Mouse (Mus musculus) layer of hippocampus, adult 18-20 months (tissue): Measurements from ENCODE around the gene Cebpzos. TPM values are rescaled to one million over a fixed set of nuclear protein-coding genes. Genes with fewer than 3 reads are reported as not detected.
A peak's percentile ranks its signal among the peaks of the same experiment; 100 is the strongest.

Experiments
- DNase-seq, 2 experiments: peaks; one replicate each; pipeline ENCODE4 v3.0.0; 2022; ENCODE audit warnings: low spot score in 2 of 2
- long read RNA-seq: library from polyadenylated mRNA; stranded (forward); transcript quantifications from one replicate; pipeline ENCODE4 v2.0.0, GENCODE M21; 2021
- total RNA-seq, 2 experiments: library from RNA; stranded (reverse); gene quantifications; 2 replicates each; pipeline ENCODE4 v1.2.3; 2021

Gene Cebpzos
- total RNA-seq = 10 to 100 TPM; 28.0 to 31.4 TPM
- long read RNA-seq, transcript Cebpzos-202 (5 exons, 602 nt) = major isoform, 12 of 24 reads
- long read RNA-seq, partial matches to known transcripts = 7 of 24 reads
- long read RNA-seq, other reads (novel, unspliced or antisense) = 2 of 24 reads

DNA sequence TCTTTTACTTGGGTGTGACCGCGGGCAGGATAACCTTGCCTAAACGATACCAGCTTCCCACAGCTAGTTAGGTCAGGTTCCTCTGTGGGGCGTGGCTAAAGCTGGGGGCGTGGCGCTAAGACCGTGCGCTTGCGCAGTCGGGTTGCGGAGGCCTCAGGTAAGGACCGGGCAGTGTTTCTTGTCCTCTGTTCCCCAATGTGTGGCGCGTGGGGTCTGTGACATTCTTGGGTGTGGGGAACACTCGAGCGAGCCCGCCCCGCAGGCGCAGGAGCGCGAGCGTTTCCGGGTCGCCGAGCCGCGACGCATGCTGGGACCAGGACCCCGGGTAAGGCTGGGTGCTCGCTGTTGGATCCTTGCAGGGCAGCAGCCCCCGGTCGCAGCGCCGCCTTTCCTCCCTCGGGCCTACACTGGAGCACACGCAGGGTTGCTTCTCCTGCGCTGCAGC is at the start of gene Cebpzos:
Cebpzos (plus strand) TSS at position 132 of the 445 bp plus-strand sequence.
- DNase-seq = peak; percentile 86 to 91

GRCm38 (mm10) chr17:78873886-78874285 is 42.4 kb upstream of the Cebpzos start:
- DNase-seq = no peak

DNA sequence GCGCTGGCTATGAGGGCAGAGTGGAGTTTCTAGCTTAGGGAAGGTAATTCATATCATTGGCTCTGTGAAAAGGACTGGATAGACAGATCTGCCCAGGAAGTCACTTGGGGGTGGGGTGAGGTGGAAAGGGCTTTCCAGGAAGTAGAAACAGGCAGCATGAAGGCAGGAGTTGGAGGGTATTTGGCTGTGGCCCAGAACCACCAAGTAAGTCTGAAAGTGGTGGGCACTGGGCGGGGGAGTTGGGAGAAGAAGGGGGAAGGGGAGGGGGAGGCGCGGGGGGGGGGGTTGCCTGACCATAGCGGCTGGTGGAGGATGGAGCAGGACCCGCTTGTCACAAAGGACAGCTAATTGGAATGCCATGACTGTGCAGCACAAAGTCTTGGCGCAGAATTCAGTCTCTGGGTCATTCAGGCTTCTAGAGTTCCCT is 34.4 kb upstream of the Cebpzos start:
- no peak for DNase-seq

GRCm38 (mm10) chr17:78882401-78883112 is 33.7 kb upstream of the Cebpzos start, which contains the start of gene Eif2ak2:
Eif2ak2 (minus strand) TSS chr17:78882573.
- peak; percentile 16 to 25 for DNase-seq

- no peak for DNase-seq
Measured at GRCm38 (mm10) chr17:78883291-78883690, 33.0 kb upstream of the Cebpzos start.

DNA sequence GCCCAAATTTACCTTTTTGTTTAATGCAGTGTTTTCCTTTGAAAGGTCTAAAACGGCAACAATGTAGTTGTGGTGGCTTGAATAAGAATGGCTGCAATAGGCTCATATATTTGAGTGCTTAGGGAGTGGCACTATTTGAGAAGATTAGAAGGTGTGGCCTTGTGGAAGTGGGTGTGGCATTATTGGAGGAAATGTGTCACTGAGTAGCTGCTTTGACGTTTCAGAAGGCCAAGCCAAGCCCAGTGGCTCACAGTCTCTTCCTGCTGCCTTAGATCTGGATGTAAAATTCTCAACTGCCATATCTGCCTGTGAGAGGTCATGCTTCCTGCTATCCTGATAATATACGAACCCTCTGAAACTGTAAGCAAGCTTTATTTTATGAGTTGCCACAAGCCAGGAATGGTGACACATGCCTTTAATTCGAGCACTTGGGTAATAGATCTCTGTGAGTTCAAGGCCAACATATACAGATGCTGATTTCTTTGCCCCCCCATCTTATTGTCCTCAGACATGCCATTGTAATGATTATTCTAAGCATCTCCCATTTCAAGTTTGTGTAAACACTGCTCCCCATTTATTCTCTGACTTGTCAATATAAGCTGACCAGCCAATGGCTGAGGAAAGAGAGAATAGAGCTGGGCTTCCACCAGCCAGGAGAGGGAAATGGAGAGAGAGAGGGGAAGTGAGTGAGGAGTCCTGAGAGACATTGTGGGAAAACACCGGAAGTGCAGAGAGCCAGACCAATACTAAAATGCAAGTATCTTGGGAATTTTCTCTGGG is 30.8 kb upstream of the Cebpzos start:
- no peak for DNase-seq

GRCm38 (mm10) chr17:78888554-78888953 is 27.7 kb upstream of the Cebpzos start:
- DNase-seq = no peak

DNA sequence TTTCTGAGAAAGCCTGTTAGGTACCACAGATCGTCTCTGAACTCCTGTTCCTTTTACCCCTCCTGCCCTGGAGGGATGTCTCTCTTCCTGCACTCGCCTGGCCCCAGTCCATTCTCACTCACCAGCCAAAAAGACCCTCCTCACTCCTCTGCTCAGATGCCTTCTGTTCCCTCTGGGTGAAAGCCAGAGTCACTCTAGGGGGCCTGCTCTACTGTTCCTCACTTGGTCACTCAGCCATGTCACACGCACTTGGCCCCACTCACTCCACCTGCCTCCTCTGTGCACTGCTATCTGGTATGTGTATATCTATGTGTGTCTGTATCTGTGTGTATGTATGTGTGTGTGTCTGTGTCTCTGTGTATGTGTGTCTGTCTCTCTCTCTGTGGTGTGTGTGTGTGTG is 27.1 kb upstream of the Cebpzos start:
- no peak for DNase-seq

DNA sequence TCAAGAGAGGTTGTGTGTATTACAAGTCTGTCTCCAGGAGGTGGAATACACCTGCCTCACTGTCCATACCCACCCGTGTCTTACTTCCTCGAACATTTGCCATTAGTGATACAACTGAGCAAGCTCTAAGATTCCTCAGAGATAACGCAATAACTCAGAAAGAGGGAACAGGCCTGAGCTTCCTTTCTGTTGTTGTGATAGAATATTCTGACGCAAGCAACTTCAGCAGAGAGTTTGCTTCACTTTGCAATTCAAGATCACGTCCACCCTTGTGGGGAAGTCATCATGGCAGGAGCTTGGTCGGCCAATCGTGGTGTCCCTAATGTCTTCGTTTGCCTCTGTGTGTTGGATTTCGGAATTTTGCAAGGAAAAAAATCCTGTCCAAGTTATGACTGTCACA is 25.3 kb upstream of the Cebpzos start:
- no peak for DNase-seq

DNA sequence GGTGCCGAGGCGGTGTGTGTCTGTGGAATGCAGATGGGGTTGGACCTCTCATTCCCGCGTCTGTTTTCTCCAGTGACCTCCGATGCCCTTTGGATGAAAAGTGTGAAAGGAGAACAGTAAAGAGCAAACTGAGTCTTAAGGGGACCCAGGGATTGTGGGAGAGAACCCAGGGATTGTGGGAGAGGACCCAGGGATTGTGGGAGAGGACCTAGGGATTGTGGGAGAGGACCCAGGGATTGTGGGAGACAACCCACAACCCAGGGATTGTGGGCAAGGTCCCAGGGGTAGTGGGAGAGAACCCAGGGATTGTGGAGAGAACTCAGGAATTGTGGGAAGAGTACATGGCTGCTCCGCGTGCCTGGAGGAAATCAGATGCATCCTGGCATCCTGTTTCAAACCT is 21.3 kb upstream of the Cebpzos start:
- DNase-seq = no peak

DNA sequence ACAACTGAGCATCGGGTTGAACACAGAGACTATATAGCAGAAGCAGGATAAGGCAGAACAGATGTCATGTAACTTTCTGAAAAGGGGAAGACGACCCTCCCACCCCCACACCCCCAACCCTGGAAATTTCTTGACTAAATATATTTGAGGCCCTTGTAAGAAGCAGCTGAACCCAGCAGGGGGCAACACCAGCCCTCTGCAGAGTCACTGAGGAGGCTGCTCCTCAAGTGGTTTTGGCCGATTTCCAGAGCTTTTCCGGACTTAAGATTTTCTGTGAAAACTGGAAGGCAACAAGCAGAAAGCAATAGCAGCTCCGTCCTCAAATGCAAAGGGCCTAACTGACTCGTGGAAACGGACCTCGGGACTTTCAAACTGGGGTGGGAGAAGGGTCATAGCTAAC is 20.9 kb upstream of the Cebpzos start:
- peak in 1 of 2 experiments; percentile 42 for DNase-seq

- no peak for DNase-seq
Measured at GRCm38 (mm10) chr17:78903158-78903557, 13.1 kb upstream of the Cebpzos start.

GRCm38 (mm10) chr17:78906892-78907291 is 9.4 kb upstream of the Cebpzos start, which contains the start of gene Sult6b1:
Sult6b1 (minus strand) TSS chr17:78906992.
- no peak for DNase-seq

- DNase-seq = no peak
Measured at GRCm38 (mm10) chr17:78909374-78909773, 6.9 kb upstream of the Cebpzos start.

- peak in 1 of 2 experiments; percentile 13 for DNase-seq
Measured at GRCm38 (mm10) chr17:78912861-78913281, 3.4 kb upstream of the Cebpzos start.

DNA sequence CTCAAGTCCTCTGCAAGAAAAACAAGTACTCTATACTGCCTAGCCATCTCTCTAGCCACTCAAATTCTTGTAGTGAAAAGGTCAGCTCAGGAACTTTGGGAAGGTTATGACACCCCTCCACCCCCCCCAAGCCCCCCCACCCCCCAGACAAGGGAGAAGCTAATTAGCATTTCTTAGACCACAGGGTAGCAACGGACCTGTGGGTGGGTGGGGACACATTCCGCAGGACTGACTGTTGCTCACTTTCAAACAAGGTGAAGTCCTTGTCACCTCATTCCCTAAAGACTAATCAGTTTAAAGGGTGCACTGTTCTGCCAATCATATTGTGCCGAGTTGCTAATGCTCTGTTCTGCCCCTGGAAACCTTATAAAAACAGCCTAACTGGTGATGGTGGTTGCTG is 2.4 kb upstream of the Cebpzos start:
- DNase-seq = no peak

- no peak for DNase-seq
Measured at GRCm38 (mm10) chr17:78915772-78916171, 528 bp upstream of the Cebpzos start.

GRCm38 (mm10) chr17:78916899-78917298 is 599 bp downstream of the Cebpzos start:
- DNase-seq = no peak

- DNase-seq = no peak
Measured at GRCm38 (mm10) chr17:78917696-78918095, 1.4 kb downstream of the Cebpzos start.

DNA sequence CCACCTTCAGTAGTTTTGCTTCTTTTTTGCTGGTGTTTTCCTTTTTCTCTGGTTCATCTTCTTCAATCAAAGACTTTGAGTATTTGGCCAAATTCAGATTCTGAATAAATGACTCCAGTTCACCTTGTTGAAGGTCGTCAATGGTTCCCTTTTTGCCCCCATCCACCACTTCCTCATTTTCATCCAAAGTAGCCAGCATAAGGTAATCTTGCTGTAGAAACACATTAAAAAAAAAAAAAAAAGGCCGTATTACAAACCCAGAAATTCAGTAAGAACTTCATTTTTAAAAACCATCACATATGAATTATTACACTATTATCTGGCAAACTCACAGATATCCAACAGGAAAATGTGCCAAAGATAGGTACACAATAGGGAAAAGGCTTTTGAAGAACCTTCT is 19.6 kb downstream of the Cebpzos start:
- DNase-seq = no peak

- DNase-seq = peak; percentile 96 to 98
Measured at GRCm38 (mm10) chr17:78936466-78937228, 20.3 kb downstream of the Cebpzos start, which contains the start of the genes Cebpz and Ndufaf7. Cebpz (minus strand) TSS chr17:78937066. Ndufaf7 (plus strand) TSS chr17:78937136.
